Mouse (Mus musculus) thymus, postnatal 25 days (tissue): ENCODE data around the gene Hoxc9.

Experiments used
- DNase-seq: peaks from one replicate; pipeline ENCODE4 v3.0.0; 2022

Hoxc9 gene

DNA sequence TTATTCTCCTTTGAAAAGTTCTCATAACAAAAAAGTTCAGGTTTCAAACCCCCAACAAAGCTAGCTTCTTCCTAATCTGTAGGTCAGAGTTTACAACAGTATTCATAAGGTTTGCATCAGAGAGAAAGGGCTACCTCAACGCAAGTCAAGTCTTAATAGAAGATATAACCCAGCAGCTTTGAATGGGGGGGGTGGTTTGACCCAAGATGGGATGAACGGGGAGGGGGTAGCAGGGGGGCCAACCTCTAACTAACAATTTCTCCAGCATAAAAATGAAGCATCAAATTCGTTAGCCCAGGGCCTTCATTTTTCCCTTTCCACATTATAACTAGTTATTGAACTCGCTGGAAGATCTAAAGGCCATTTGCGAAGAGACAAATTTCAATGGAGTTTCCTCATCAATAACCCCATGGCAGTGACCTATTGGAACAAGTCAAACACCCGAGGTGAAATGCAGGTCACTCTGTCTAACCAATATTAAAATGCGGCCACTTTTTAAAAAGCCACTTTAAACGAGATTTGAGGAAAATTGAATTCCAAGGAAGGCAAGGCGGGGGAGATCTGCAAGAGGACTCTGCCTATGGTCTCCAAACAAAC is 52.8 kb downstream of the Hoxc9 start:
- no peak for DNase-seq

- DNase-seq: no peak
Observed at GRCm38 (mm10) chr15:103030142-103030541, 53.9 kb downstream of the Hoxc9 start.

- no peak for DNase-seq
Observed at GRCm38 (mm10) chr15:103032167-103032566, 55.9 kb downstream of the Hoxc9 start.

DNA sequence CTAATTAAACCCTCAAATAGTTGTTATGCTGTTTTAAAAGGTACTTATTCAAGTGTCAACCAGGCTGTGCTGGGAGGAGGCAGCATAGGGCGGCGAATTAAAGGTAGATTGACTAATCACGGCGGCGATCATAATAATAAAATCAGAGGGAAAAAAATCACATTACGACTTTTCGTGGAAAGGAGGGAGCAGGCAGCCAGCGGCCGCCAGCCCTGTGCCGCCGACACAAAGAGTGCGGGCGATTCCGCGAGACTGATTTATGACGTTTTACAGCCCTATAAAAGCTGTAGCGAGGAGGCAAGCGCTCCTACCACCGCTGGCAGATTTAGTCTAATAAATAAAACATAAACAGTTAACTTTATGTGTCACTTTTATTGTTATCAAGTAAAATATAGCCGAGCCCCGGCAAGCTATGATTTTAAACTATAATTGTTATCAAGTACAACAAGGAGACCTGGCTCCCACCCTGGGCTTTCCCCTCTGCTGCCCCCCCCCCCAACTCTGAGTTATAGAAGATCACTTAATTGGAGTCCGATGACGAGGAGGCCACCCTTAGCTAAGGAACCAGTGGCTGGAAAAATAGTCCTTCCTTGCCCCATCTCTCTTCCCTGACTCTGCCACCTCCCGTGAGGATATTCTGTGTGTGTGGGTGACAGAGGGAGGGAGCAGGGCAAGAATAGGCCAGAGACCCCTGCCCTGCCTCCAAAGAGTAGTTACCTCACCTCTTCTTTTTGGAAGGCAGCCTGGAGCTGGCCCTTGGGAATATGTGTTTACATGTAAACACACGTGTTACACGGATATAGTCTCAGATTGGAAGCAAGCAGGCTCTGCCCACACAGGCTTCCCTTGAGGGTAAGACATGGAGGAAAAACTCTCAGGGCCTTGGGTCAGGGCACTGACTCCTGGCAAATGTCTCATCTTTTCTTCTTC is 56.7 kb downstream of the Hoxc9 start:
- no peak for DNase-seq

GRCm38 (mm10) chr15:103034043-103034806 is 58.0 kb downstream of the Hoxc9 start:
- no peak for DNase-seq
